Mouse (Mus musculus) lung, postnatal 0 days (tissue): Measurements from ENCODE around the gene Hyal1.
A peak's percentile ranks its signal among the peaks of the same experiment; 100 is the strongest.

Experiments
- CTCF ChIP-seq: IDR thresholded peaks from 2 replicates; pipeline ENCODE4 v1.5.1; 2016; ENCODE audit warnings: antibody characterized with exemption, mild to moderate bottlenecking
- EP300 ChIP-seq: IDR thresholded peaks from 2 replicates; pipeline ENCODE4 v1.6.1; 2016; ENCODE audit warnings: antibody characterized with exemption, mild to moderate bottlenecking, control low read depth

- TF ChIP-seq EP300 = no peak
- peak; percentile 97 for TF ChIP-seq CTCF
These were observed 50.1 kb downstream of the Hyal1 start for GRCm38 (mm10) chr9:107626844-107627277.
